9 mouse cellular contexts compared by ENCODE assay signal in genomic region chr2:70561077-70561795, GRCm38 (mm10). TPM values are rescaled to one million over a fixed set of nuclear protein-coding genes. Genes with fewer than 3 reads are reported as not detected.
A peak's percentile ranks its signal among the peaks of the same experiment; 100 is the strongest.
DNase-seq lines count a peak whose midpoint lies in the region; ATAC-seq and TF ChIP-seq lines count a peak whose summit lies in the region.
"Had no signal": no experiment of that assay in that cellular context is flagged by ENCODE, and none has a peak within 500 bp of the region (broad histone marks: within the 10 kb centered on the region; RNA-seq: fewer than 3 reads in every experiment).

No protein-coding gene starts in this region.

- peaks cover 13% of the 10 kb centered on the region for H3K4me1 ChIP-seq in embryonic facial prominence, embryonic 14.5 days (ENCODE audit: control insufficient read depth, insufficient read depth, low read length)
- peaks cover 56% of the 10 kb centered on the region for H3K4me1 ChIP-seq in hindbrain, embryonic 13.5 days (replicated peaks)
- peaks cover 10% of the 10 kb centered on the region for H3K4me1 ChIP-seq in limb, embryonic 11.5 days (ENCODE audit: control insufficient read depth, insufficient read depth, low read length)
- no peaks in the 10 kb centered on the region for H3K4me1 ChIP-seq in midbrain, postnatal 0 days (ENCODE audit: insufficient read depth, low read length)

- H3K36me3 ChIP-seq in embryonic facial prominence, embryonic 14.5 days (ENCODE audit: control insufficient read depth, insufficient read depth, low read length) = no peaks in the 10 kb centered on the region
- no peaks in the 10 kb centered on the region for H3K36me3 ChIP-seq in hindbrain, embryonic 13.5 days
- H3K36me3 ChIP-seq in limb, embryonic 11.5 days (ENCODE audit: control insufficient read depth, insufficient read depth, low read length) = no peaks in the 10 kb centered on the region
- no peaks in the 10 kb centered on the region for H3K36me3 ChIP-seq in midbrain, postnatal 0 days (ENCODE audit: insufficient read depth, low read length)

- peak overlapping the region; percentile 39 for H3K4me2 ChIP-seq in embryonic facial prominence, embryonic 14.5 days (ENCODE audit: low read depth, low read length)
- H3K4me2 ChIP-seq in hindbrain, embryonic 13.5 days = peak overlapping the region; percentile 59
- H3K4me2 ChIP-seq in limb, embryonic 11.5 days (ENCODE audit: low read depth, severe bottlenecking) = no peak overlapping the region
- H3K4me2 ChIP-seq in midbrain, postnatal 0 days (ENCODE audit: low read depth, low read length, poor library complexity, severe bottlenecking) = peak overlapping the region; percentile 60

- WGBS in embryonic facial prominence, embryonic 14.5 days = under 1% methylated on average over 28 of the region's 29 CpGs
- under 1% methylated on average over 29 of the region's 29 CpGs for WGBS in hindbrain, embryonic 13.5 days
- WGBS in limb, embryonic 11.5 days = under 1% methylated on average over 29 of the region's 29 CpGs
- WGBS in midbrain, postnatal 0 days = under 1% methylated on average over 29 of the region's 29 CpGs

- peak; percentile 41; the same call in 1 of the 2 replicates for ATAC-seq in embryonic facial prominence, embryonic 14.5 days (ENCODE audit: low read depth)
- peak; percentile 64 for ATAC-seq in hindbrain, embryonic 13.5 days (ENCODE audit: low FRiP score)
- 0 out of 2 replicates have a peak, but pooled peaks have one; percentile 44 for ATAC-seq in limb, embryonic 11.5 days (ENCODE audit: insufficient number of reproducible peaks, low FRiP score, low TSS enrichment, low read depth)
- peak; percentile 42; the same call in 1 of the 2 replicates for ATAC-seq in midbrain, postnatal 0 days (ENCODE audit: low FRiP score)

- H3K27me3 ChIP-seq in embryonic facial prominence, embryonic 14.5 days (replicated peaks; ENCODE audit: control insufficient read depth, insufficient read depth, low read length) = peaks cover 78% of the 10 kb centered on the region
- H3K27me3 ChIP-seq in hindbrain, embryonic 13.5 days = peaks cover 77% of the 10 kb centered on the region
- peaks cover 76% of the 10 kb centered on the region for H3K27me3 ChIP-seq in limb, embryonic 11.5 days (ENCODE audit: control insufficient read depth, insufficient read depth, low read length)
- peaks cover 18% of the 10 kb centered on the region for H3K27me3 ChIP-seq in midbrain, postnatal 0 days (ENCODE audit: insufficient read depth, low read length)

- peak overlapping the region; percentile 35 for H3K4me3 ChIP-seq in embryonic facial prominence, embryonic 14.5 days (ENCODE audit: low read depth, low read length)
- H3K4me3 ChIP-seq in hindbrain, embryonic 13.5 days = peak overlapping the region; percentile 54
- H3K4me3 ChIP-seq in limb, embryonic 11.5 days (ENCODE audit: low read depth, low read length) = no peak overlapping the region
- peak overlapping the region; percentile 48 for H3K4me3 ChIP-seq in midbrain, postnatal 0 days (ENCODE audit: low read depth, low read length)

- H3K9ac ChIP-seq in embryonic facial prominence, embryonic 14.5 days (ENCODE audit: low read depth, low read length) = no peak overlapping the region
- H3K9ac ChIP-seq in hindbrain, embryonic 13.5 days = peak overlapping the region; percentile 85
- H3K9ac ChIP-seq in limb, embryonic 11.5 days (ENCODE audit: low read length) = no peak overlapping the region
- H3K9ac ChIP-seq in midbrain, postnatal 0 days (replicated peaks; ENCODE audit: low read length, poor library complexity, severe bottlenecking) = peak overlapping the region; percentile 73

- TF ChIP-seq CTCF in midbrain, postnatal 0 days (IDR thresholded peaks at IDR 0.05) = peak; percentile 80

- no peak overlapping the region for H3K27ac ChIP-seq in embryonic facial prominence, embryonic 14.5 days (replicated peaks; ENCODE audit: low read depth, low read length)
- peak overlapping the region; percentile 96 for H3K27ac ChIP-seq in hindbrain, embryonic 13.5 days
- H3K27ac ChIP-seq in limb, embryonic 11.5 days (replicated peaks; ENCODE audit: low read depth, low read length) = no peak overlapping the region
- H3K27ac ChIP-seq in midbrain, postnatal 0 days (ENCODE audit: low read depth, low read length) = peak overlapping the region; percentile 88

- peak; percentile 65 for DNase-seq in layer of hippocampus, adult 11-12 months (ENCODE audit: low spot score)
- no peak for DNase-seq in layer of hippocampus, adult 9-11 months
- peak; percentile 83 for DNase-seq in R1 (ENCODE audit: low read depth, low spot score)
- peak; percentile 66 for DNase-seq in embryonic facial prominence, embryonic 14.5 days (ENCODE audit: low spot score)
- peak; percentile 89 for DNase-seq in limb, embryonic 11.5 days (ENCODE audit: low spot score)
- DNase-seq in midbrain, postnatal 0 days (ENCODE audit: low spot score) = peak; percentile 84
- peak; percentile 55 for DNase-seq in thymus, postnatal 25 days

- H3K9me3 ChIP-seq in embryonic facial prominence, embryonic 14.5 days (ENCODE audit: control insufficient read depth, low read length) = no peaks in the 10 kb centered on the region
- H3K9me3 ChIP-seq in hindbrain, embryonic 13.5 days = no peaks in the 10 kb centered on the region
- H3K9me3 ChIP-seq in limb, embryonic 11.5 days (ENCODE audit: control insufficient read depth, low read length) = no peaks in the 10 kb centered on the region
- no peaks in the 10 kb centered on the region for H3K9me3 ChIP-seq in midbrain, postnatal 0 days (ENCODE audit: low read length)

RNA-seq across cellular contexts. Expression of gene Gad1, which starts 8.4 kb away (rescaled TPM):
- polyA plus RNA-seq in embryonic facial prominence, embryonic 14.5 days (2014; fragmentation: Nextera tagmentation; extraction: Ambion mirVana) = 0.08 and 0.31 TPM in 2 replicates
- polyA plus RNA-seq in hindbrain, embryonic 13.5 days (2015; fragmentation: Nextera tagmentation; extraction: Ambion mirVana) = 49.7 and 49.8 TPM in 2 replicates
- polyA plus RNA-seq in limb, embryonic 11.5 days (2014; fragmentation: Nextera tagmentation; extraction: Ambion mirVana) = 0.21 and 0.75 TPM in 2 replicates
- total RNA-seq in midbrain, postnatal 0 days (2014; rRNA removed) = 154 and 181 TPM in 2 replicates
- 160 and 176 TPM in 2 replicates for polyA plus RNA-seq in midbrain, postnatal 0 days (2015; fragmentation: Nextera tagmentation; extraction: Ambion mirVana)

RNA-seq across cellular contexts. Expression of gene Erich2, which starts 52.6 kb away (rescaled TPM):
- 4.2 and 6.1 TPM in 2 replicates for polyA plus RNA-seq in embryonic facial prominence, embryonic 14.5 days (2014; fragmentation: Nextera tagmentation; extraction: Ambion mirVana)
- polyA plus RNA-seq in hindbrain, embryonic 13.5 days (2015; fragmentation: Nextera tagmentation; extraction: Ambion mirVana) = 2.3 and 3.8 TPM in 2 replicates
- polyA plus RNA-seq in limb, embryonic 11.5 days (2014; fragmentation: Nextera tagmentation; extraction: Ambion mirVana) = 0.33 TPM in 1 of 2 replicates, not detected in the other
- 0.52 and 0.66 TPM in 2 replicates for total RNA-seq in midbrain, postnatal 0 days (2014; rRNA removed)
- 3.1 and 3.4 TPM in 2 replicates for polyA plus RNA-seq in midbrain, postnatal 0 days (2015; fragmentation: Nextera tagmentation; extraction: Ambion mirVana)
- polyA plus RNA-seq: liver, embryonic 16.5 days had no signal

Comparison
In these comparisons a context has a peak if more than half of its experiments do, and no peak if none do; other contexts are left out.
1. H3K27ac ChIP-seq: peak in hindbrain, embryonic 13.5 days (single experiment) and midbrain, postnatal 0 days (single experiment); none in embryonic facial prominence, embryonic 14.5 days (single experiment) and limb, embryonic 11.5 days (single experiment).
2. H3K9ac ChIP-seq: peak in hindbrain, embryonic 13.5 days (single experiment) and midbrain, postnatal 0 days (single experiment); none in embryonic facial prominence, embryonic 14.5 days (single experiment) and limb, embryonic 11.5 days (single experiment).
3. RNA of gene Gad1, which starts 8.4 kb away (polyA plus RNA-seq): 160 to 176 TPM in midbrain, postnatal 0 days and 49.7 to 49.8 TPM in hindbrain, embryonic 13.5 days; 0.21 to 0.75 TPM in limb, embryonic 11.5 days and 0.08 to 0.31 TPM in embryonic facial prominence, embryonic 14.5 days; every median in the first group is over 10 times any median in the second.
4. Peak in every context shown above with its lines, with median percentiles within 50 percentile points of each other: ATAC-seq.